11 mouse cellular contexts compared by ENCODE assay signal in the genomic region with DNA sequence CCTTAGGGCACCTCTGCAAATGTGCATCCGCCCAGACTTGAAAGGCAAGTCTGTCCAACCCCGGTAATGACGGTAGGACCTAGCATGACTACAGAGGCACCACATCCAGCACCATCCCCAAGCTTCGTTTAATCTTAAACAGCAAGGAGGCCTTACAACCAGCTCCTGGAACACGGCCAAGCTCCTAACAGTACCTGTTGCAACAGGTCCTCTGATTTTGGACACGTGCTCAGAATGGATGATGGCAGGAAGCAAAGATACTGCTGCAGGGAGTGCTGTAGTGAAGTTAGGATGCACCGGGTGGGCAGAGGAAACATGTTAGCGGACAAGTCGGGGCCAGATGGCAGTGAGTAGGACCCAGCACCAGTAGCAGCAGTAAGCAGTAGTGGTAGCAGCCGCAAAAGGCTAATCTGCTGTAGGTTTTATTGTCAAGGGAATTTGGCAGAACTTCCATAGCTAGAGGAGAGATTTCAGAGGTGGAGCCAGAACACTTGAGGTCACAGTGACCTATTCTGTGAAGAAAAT.
DNase-seq lines count a peak whose midpoint lies in the region; ATAC-seq lines count a peak whose summit lies in the region.
"Had no signal": no experiment of that assay in that cellular context is flagged by ENCODE, and none has a peak within 500 bp of the region (broad histone marks: within the 10 kb centered on the region; RNA-seq: fewer than 3 reads in every experiment).

No protein-coding gene starts in this region.

- DNase-seq in kidney, adult 11 months, result peak; percentile 27
- DNase-seq in urinary bladder, postnatal 14 days (ENCODE audit: low spot score), result peak; percentile 46
- DNase-seq in urinary bladder, adult 2 months (ENCODE audit: low spot score), result no peak
- peak; percentile 15 to 24 for DNase-seq in kidney, adult 8-10 months
- no peak for DNase-seq in frontal cortex, postnatal 36 days (ENCODE audit: low spot score in 2 of 2)
- DNase-seq in T-cell, adult 2 months (ENCODE audit: low spot score), result no peak
- DNase-seq in spleen, postnatal 10 days (ENCODE audit: low spot score in 2 of 2), result no peak

- no peaks in the 10 kb centered on the region for H3K36me3 ChIP-seq in kidney, embryonic 14.5 days (ENCODE audit: control insufficient read depth, insufficient read depth, low read length)
- H3K36me3 ChIP-seq: neural tube, embryonic 12.5 days had no signal

- no peaks in the 10 kb centered on the region for H3K4me1 ChIP-seq in kidney, embryonic 14.5 days (ENCODE audit: control insufficient read depth, insufficient read depth, low read length)
- H3K4me1 ChIP-seq: neural tube, embryonic 12.5 days had no signal

- no peak for ATAC-seq in kidney, embryonic 14.5 days (ENCODE audit: low FRiP score, low TSS enrichment)
- ATAC-seq: intestine, embryonic 16.5 days had no signal

- no peaks in the 10 kb centered on the region for H3K27me3 ChIP-seq in kidney, embryonic 14.5 days (ENCODE audit: control insufficient read depth, insufficient read depth, low read length)
- H3K27me3 ChIP-seq: neural tube, embryonic 12.5 days had no signal

- WGBS in kidney, embryonic 14.5 days, result 78% methylated on average over 10 of the region's 10 CpGs

- no peak overlapping the region for H3K4me3 ChIP-seq in kidney, embryonic 14.5 days (ENCODE audit: low read length)
- H3K4me3 ChIP-seq: neural tube, embryonic 12.5 days had no signal

- H3K4me2 ChIP-seq in kidney, embryonic 14.5 days (replicated peaks; ENCODE audit: low read depth, low read length), result no peak overlapping the region
- H3K4me2 ChIP-seq: neural tube, embryonic 12.5 days had no signal

- H3K27ac ChIP-seq in kidney, embryonic 14.5 days (ENCODE audit: low read depth, low read length), result no peak overlapping the region
- H3K27ac ChIP-seq: liver, embryonic 14.5 days; neural tube, embryonic 12.5 days had no signal

- H3K9me3 ChIP-seq in kidney, embryonic 14.5 days (ENCODE audit: control insufficient read depth, low read length), result no peaks in the 10 kb centered on the region
- H3K9me3 ChIP-seq: neural tube, embryonic 12.5 days had no signal

- H3K9ac ChIP-seq in kidney, embryonic 14.5 days (ENCODE audit: low read depth, low read length), result no peak overlapping the region
- H3K9ac ChIP-seq: liver, embryonic 14.5 days; neural tube, embryonic 12.5 days had no signal

Comparison
In these comparisons a context has a peak if more than half of its experiments do, and no peak if none do; other contexts are left out.
1. DNase-seq: peak in kidney, adult 11 months (single experiment), urinary bladder, postnatal 14 days (single experiment) and kidney, adult 8-10 months (2 of 2); none in urinary bladder, adult 2 months (single experiment), frontal cortex, postnatal 36 days (0 of 2), T-cell, adult 2 months (single experiment) and spleen, postnatal 10 days (0 of 2).